Mouse (Mus musculus): Measurements from ENCODE around the gene Aig1.

The Aig1 gene

DNA sequence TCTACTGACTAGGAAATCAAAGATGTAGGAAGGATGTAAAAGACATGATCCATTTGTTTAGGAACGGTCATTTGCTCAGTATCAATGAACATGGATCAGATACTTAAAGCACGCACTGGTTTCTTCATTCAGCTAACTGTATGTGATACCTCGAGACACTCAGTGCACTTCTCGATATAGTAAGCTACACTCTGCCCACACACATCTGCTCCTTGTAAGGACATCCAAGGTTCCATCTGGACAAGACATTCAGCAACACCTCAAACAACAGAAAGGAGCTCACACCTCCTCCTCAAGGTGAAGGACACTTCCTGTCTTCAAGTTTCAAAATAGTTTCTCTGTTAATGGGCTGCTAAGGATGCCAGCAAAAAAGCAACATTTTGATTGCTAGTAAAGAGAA lies 23.9 kb downstream of the Aig1 start:
- no peak for DNase-seq

DNA sequence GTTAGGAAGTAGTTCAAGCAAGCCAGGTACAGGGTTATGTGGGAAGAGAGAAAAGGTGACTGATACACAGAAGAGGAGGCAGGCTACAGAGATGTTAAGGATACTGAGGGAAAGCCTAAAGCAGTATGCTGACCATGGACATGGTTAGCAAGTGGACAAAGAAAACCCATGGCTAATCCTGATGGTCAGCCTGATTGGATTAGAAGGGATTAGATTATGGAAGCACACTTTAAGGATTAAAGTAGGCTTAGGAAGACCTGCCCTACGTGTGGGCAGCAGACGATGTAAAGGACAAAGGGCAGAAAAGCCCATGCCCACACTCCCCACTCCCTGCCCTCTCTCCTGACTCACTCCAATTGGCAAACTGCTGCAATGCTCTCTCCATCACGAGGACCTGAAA lies 25.0 kb downstream of the Aig1 start:
- DNase-seq, result no peak

DNA sequence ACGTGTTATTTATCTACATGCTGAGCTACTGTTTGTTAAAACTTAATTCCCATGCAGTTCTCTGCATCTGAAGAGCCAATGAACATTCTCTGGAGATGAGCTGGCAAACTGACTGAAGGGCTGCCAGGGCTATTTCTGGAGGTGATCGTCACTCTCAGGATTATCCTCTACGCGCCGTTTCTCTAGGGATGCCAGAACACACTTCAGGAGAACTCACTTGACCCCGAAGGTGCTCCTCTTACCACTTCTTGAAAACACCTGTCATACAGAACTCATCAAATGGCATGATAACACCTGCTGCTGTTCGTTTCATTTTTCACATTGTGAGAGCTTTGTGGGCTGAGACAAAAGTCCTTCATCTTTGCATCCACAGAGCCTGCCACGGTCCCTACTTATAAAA lies 25.9 kb downstream of the Aig1 start:
- no peak for DNase-seq

DNA sequence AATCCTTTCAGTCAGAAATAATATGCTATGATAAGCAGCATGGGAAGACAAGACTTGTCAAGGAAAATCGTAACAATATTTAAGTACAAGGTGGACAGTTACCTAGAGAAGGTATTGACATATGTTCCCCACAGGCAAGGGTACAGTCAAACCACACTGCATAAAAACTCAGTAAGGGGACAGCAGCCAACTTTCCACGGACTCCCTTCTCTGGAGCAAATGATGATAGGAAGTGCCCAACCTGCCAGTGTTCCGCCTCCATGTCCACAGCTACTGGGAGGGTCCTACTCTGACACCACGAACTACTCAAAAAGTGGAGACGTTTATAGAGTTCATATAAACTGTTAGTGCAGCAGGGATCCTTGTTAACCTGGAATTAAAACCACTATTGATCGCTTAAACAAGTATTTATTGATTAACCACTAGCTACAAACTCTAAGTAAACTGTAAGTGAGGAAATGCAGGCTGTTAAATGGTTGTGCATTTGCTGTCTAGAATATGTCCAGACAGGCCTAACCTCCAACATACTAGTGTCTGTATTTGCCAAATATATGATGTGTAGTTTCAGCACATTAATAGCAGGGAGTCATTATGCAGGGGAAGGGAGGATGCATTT lies 30.2 kb downstream of the Aig1 start:
- no peak for DNase-seq

DNA sequence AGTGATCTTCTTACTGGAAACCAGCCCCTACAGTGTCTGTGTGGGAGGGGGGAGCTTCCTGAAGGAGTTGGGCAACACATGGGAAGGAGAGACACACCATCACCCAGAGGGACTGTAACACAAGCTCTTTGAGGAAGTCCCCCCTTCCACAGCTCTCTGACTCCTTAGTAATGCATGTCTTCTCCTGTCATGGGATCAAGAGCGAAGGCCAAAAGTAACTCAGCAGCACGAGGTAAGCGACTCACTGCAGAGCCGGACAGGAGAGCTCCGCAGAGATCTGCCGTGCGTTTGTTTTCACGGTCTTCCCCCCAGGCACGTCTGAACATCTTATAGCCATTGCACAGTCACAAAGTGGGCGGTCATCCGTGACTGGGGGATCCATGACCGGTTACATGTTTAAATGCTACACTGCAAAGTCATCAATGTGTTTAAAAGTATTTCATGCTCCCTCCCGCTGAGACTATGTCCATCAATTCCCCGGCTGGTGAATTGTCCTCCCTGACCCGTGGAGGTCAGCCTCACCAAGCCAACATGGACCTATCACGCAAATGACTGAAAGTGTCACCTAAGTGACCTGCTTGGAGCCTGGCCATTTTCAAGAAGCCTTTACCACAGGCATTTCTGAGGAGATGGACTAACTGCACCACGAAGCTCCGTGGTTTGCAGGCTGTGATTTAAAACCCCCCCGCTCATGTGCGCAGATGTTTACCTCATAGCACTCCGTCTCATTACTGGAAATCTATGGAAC lies 30.9 kb downstream of the Aig1 start:
- DNase-seq, result no peak

DNA sequence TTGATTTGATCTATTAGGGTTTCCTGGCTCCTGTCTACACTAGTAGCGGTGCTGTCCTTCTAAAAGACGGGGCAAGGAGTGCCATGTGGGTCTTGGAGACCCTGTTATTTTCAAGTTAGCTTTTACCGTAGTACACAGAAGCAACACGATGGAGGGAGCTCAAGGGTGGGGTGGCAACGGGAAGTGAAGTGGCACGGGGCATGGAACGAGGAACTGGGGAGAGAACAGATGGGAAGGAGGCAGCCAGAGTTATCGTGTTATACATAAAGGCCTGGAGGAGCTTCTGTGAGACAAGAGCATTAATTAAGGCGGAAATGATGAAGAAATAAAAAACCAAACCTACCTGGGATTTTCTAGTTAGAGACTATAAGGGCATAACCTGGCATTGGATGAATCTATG lies 31.8 kb downstream of the Aig1 start:
- no peak for DNase-seq

DNA sequence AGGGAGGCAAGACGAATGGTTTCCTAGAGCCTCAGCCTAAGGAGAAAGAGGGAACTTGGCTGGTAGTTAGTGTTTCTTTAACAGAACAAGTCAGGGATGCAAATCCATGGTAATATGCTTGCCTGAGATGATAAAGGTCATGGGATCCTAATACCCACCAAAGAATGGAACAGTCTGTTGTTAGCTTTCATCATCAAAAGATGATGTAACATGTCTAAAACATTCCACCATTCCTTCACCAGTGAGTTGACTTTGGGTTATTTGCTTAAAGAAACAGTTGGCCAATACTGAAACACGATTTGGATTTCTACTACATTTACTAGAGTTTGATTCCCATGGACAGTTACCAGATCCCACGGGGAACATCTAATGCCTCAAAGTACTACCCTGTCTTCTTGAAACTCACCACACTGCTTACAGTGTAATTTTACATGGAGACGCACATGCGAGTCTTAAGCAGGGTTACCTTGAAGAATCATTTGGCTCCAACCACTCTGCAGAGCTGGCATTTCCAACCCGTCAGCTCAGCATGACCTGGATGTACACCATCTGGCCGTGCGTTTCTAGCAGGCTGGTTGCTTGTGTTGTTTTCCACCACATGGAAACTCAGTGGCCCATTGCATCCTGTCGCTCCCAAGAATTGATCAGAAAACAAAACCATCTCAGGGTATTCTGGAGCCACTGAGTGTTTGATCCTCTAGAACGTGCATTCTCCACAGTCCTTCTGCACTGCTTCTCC lies 32.9 kb downstream of the Aig1 start:
- DNase-seq, result no peak

DNA sequence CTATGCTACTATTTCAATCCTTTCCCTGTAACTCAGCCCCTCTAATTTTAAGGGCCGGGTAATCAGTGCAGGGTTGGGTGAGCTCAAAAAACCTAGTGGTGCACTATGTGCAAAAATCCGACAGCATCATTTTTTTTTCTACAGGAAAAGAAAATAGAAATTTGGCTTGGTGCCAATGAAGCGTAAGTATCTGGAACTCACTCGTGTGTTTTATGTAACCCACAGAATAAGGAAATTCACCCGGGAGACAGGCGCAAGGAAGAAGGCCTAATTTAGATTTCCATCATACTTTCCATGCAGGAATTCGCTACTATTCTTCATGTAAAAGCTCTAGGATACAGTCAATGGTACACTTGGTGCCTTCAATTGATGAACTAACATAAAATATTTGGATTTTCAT lies 34.7 kb downstream of the Aig1 start:
- no peak for DNase-seq

DNA sequence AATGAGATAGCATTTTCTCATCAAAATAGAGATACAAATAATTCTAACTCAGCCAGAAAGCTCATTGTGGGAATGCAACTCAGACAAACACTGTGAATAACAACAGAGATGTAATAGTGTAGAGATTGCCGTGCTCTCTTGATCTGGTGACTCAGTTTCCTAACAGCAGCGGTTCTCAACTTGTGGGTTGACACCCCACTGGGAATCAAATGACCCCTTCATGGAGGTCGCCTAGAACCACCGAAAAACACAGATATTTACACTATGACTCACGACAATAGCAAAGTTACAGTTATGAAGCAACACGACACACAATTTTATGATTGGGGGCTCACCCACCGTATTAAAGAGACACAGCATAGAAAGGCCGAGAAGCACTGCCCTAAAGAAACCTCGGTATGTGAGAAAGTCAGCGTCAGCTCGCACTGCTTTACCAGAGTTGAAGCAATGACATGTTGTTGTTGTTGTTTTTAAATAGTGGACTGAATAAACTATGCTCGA lies 35.7 kb downstream of the Aig1 start:
- no peak for DNase-seq

DNA sequence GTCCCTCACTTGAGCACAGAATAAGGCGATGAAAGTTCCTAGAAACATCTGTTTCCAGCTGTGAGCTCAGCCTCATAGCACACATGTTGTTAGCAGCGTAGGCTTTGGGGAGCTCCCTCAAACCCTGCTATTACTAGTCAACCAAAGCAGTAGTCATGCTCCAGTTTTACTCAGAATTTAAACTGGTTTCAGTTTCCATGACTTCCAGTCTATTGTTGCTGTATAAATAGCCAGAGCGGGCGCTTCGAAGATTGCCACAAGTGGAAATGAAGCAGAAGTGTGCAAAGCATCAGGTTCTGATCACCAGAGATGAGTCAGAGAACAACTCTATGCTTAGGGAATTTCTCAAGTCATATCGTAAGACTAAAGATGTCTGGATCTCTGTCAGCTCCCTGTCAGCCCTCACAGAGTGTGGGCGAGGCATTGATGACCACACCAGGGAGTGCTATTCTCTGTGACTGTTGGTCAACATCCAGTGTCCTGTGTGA lies 36.2 kb downstream of the Aig1 start:
- no peak for DNase-seq

DNA sequence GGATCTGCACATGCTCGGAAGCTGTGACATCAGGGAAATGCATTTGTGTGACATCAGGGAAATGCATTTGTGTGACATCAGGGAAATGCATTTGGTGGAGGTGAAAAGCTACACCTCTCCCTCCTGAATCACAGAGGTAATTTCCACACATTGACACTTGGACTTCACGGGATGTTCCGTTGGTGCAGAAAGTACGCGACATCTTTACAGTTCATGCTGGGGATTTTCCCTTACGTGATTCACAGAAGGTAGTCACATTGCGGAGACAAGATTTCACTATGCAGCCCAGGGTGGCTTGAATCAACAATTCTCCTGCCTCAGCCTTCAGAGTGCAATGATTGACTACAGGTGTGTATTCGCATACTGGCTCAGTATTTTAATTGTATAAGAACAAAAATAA lies 41.6 kb downstream of the Aig1 start:
- no peak for DNase-seq

DNA sequence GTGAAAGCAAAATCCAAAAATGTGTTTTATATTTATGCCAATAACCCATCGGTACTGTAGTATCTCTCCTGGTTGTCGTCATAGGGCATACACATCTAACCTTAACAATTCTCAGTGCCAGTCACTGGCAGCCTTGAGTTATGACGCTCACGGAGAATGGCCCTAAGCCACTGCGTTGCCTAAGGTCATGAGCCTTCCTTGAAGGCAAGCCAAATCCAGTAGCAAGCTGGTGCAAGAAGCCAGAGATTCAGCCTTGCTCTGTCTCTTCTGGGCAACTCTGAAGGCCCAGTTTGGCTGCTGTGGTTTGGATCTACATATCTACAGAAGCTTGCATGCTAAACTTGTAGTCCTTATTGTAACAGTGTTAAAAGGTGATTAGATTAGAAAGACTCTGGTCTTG lies 55.2 kb downstream of the Aig1 start:
- DNase-seq, result no peak

DNA sequence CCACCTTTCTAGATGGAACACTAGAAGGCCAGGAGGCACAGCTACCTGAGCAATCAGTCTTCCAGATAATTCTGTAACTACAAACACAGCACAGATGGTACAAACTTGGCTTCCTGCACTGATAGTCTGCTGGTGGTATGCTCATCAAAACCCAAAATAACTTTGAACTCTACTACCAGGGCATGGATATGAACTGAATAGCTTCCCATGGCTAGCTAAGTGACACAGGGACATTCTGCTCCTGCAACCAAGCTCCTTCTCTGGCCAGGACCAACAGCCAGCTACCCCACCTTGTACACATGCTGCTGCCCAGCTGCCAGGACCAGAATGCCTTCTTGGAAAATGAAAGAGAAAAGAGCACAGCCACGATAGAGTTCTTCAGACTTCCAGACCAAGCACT lies 60.5 kb downstream of the Aig1 start:
- no peak for DNase-seq

DNA sequence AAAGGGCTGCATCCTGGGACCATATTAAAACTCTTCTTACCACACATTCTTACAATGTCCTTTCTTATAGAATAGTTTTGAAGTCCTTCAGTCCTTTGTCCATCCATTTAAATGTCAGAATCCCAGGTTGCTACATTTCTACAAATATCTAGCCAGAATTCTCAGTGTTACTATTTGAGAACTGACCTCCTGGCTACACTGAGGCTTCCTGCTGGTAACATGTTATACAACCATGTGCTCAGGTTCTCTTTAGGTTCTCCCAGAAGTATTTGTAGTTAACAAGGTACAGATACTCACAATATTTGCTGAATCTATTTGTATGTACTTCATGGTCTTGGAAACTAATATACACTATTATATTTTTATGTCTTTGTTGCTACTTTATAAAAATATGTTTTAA lies 62.0 kb downstream of the Aig1 start:
- no peak for DNase-seq

DNA sequence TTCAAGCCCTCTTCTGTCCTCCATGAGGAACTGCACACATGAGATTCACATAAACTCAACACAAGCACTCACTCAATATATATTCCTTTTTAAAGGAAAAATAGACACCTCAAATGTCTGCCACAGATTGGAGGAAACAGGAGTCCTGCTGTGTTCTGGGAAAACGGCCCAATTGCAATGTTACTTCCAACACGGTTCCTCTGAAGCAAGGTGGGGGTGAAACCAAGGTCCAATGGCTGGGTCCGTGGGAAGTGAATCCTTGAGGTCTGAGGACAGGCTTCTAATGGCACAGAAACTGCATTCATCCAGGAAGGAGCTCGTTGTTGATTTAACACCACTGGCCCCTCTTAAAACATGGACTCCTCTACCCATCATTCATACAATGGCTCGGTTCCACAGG lies 67.5 kb downstream of the Aig1 start:
- DNase-seq, result no peak

DNA sequence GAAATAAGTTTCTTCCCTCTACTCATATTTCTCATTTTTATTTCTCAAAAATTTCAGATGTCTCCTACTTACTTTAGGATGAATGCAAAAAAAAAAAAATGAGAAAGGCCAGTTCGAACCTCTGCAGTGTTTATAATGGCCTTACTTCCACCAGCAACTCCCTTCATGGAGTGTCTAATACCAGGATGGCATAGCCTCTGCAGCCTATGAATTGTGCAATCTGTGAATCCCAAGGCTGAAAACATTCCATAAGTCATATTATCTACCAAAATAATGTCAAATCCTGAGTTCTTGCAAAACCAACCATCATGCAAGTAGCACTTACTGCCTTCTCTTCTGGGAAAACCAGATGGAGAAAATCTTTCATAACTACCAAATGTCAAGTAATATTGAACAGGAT lies 75.3 kb downstream of the Aig1 start:
- no peak for DNase-seq

DNA sequence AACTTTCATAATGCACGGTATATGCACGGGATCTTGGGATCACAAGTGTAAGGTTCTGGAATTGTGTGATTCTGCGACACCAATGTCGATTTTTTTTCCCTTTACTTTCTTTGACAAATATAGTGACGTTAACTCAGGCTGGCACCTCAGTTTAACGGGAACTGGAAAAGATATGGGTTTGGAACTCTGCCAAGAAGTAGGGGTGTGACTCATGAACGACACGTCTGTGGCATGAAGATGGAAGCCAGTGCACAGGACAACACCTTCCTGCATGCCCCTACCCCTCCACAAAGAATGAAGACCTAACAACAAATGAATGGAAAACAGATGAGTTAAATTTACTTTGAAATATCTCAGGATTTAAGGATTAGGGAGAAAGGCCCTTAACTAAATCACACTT lies 76.0 kb downstream of the Aig1 start:
- no peak for DNase-seq

DNA sequence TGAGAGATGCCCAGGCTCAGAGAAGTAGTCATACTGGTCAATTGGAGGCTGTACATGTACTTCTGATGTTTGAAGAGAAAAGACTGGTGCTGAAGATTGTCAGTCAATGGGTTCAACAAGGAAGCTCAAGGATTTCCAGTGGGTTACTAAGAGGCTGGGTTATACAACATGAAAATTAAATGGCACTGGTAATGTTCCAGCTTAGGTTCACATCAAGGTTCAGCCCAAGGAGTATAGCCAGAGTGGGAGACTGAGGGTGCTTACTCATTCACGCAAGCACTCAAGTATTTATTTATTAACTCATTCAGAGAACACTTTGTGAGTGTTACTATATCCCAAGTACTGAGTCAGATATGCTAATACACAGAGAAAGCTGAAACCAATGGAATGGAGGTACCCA lies 79.2 kb downstream of the Aig1 start:
- no peak for DNase-seq

DNA sequence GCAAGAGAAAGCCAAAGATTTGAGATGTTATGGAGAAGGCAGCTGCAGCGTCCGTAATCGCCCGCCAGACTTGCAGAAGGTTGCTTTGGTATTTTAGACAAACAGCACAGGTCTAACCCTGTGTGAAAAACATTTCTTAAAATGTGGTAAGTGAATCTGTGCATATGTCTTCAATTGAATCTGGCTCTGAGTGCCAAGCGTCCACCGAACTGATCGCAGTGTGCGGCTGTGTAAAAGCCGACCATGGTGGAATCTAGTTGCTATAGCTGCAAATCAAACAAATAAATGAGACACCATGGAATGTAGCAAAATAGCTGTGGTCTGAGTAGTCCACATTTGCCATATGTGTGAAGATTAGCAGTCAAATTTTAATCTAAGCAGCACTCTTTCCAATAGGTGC lies 80.7 kb downstream of the Aig1 start:
- DNase-seq, result no peak

DNA sequence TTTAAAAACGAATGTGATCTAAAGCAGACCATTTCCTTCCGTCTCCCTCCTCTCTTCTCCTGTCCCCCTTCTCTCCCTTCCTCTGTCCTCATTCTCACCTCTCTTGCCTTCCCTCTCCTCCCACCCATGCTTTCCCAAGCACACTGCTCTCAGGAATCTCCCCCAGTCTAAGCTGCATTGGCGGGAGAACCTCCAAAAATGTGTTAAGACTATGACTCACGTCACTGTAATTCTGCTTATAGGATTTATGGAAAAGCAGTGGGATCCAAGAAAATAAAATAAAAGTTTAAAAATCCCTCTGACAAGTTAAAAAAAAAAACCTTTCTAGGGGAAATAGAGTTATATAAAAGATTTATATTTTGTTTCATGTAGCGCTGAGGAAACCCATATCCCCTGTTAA lies 86.0 kb downstream of the Aig1 start:
- DNase-seq, result no peak

DNA sequence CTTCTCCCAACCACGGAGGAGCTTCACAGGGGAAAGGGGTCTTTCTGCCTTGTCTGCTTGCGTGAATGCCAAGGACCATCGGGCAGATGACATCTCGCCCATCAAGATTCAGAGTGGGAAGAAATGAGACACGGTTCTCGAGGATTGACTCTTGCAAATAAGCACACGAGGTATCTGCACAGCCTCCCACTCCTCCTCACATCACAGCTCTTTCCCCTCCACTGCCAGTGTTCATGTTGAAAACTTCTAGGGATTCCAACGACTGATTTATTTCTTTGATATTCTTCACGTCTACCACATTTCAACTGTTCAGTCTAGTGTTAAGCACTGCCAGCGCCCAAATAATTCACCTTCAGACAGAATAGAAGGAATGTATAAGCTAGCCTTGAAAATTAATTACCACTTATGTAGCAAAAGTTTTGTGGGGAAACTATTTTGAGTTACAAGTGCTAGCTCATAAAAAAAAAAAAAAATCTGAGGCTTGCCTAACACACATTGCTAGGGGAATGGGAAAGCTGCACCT lies 86.5 kb downstream of the Aig1 start:
- DNase-seq, result no peak

DNA sequence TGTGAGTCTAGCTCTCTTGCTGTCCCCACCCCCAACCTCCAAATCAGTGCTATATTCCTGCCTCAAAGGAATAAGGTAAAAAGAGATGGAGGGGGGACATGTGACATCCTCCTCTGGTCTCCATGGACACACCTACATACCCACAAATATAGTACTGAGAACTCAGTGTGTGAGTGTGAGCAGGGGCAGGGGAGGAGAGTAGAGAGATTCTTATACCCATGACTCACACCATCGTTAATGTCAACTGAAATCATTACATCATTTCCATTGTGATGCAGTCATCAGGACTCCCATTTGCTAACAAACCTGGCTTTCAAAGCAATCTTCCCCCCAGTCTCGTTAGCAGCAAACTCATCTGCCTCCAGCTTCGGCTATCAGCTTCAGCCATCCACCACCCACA lies 92.8 kb downstream of the Aig1 start:
- DNase-seq, result no peak

DNA sequence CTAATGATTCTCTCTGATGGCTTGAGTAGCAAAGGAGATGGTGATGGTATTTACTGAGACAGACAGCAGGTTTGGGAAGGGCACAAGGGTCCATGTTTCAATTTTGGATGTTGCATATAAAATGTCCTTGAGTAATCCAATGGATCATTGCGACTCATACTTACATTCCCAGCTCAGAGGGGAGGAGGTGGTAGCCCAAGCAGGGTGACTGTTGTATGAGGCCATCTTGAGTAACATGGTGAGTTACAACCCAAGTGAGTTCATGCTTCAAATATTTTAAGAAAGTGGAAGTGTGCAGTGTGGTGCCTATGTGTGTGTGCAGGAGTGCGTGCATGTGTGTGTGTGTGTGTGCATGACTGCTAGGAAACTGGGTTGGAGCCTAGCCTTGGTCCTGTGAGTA lies 93.4 kb downstream of the Aig1 start:
- no peak for DNase-seq

DNA sequence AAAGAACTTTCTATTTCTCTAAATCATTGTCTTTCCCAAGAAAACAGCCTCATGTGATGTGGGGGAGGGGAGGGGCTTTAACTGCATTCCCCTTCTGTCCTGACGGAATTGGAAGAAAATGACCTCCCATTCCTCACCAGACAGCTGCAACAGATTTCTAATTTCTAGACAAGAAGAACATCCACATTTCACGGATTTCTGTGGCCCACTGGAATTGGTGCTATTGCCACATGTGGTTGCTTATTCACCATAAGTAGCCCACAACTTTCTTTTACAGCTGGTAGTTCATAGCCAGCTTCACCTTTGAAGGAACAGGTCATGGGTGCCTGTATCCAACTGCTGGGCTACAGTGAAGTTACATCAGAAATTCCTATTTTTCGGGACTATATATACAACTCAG lies 93.9 kb downstream of the Aig1 start:
- no peak for DNase-seq
